Mouse (Mus musculus): ENCODE measurements at regions not wholly inside any gene's neighbourhood (a gene's known extent, or its start where the extent isn't known, plus 50 kb on each side); places are given as distances from the start of the nearest gene placed in this dataset.

DNA sequence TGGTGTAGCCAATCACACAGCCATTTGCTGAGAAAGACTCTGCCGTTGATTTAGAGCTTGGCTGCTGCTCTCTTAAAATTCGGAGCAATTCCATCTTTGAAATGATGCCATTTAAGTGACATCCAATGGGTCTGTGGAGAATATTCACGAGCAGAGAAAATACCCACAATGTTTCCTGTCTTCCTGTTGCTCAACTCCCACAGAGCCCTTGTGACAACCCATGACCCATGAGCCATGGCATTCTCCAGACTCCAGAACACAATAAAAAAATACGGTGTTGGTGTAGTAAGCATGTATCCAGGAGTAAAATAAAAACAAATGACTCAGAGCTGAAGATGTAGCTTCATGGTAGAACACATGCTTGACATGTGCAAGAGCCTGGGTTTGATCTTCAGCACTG, 532.1 kb upstream of the 4930412O13Rik start:
- Histone ChIP-seq H3K36me3 (replicated peaks; ENCODE audit: control insufficient read depth, insufficient read depth, low read length) (no peaks in the 10 kb centered on the region), H3K27ac (ENCODE audit: low read depth) (no peak overlapping the region), H3K27me3 (ENCODE audit: control insufficient read depth, insufficient read depth, low read length) (no peaks in the 10 kb centered on the region), H3K9me3 (replicated peaks; ENCODE audit: control insufficient read depth, low read length) (no peaks in the 10 kb centered on the region), H3K4me3 (ENCODE audit: low read depth, low read length) (no peak overlapping the region), H3K9ac (replicated peaks; ENCODE audit: low read depth, low read length) (no peak overlapping the region), H3K4me1 (ENCODE audit: control insufficient read depth, insufficient read depth) (no peaks in the 10 kb centered on the region), H3K4me2 (ENCODE audit: low read depth, low read length) (no peak overlapping the region)
- 53% methylated on average over 4 of the region's 4 CpGs for WGBS
- ATAC-seq (ENCODE audit: insufficient read depth, low read depth) (no peak), DNase-seq (ENCODE audit: low spot score) (no peak)
- TF ChIP-seq CTCF (IDR thresholded peaks at IDR 0.05; ENCODE audit: low read depth) (no peak), EP300 (IDR thresholded peaks at IDR 0.05; ENCODE audit: low read depth) (no peak)

GRCm38 (mm10) chr2:9349994-9350393, 531.1 kb upstream of the 4930412O13Rik start:
- no peaks in the 10 kb centered on the region for H3K36me3 ChIP-seq (replicated peaks; ENCODE audit: control insufficient read depth, insufficient read depth, low read length)
- WGBS = 36% methylated on average over 1 of the region's 1 CpGs

DNA sequence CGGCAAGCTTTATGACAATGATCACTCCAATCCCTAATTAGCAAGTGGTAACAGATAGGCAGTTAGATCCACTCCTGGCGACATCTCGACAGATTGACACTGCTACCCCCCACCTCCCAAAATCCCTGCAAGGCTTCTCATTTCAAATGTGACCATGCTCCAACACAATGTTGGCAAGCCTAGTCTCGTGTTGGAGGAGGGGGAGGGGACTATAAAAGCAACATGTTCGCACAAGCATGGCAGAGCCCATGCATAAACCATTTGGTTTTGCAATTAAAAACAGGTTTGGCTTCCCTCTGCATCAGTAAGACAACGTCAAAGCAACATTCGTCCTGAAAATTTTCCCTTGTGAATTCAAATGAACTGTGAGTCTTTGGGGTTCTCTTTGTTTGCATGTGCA, 528.9 kb upstream of the 4930412O13Rik start:
- WGBS = 65% methylated on average over 7 of the region's 7 CpGs
- Histone ChIP-seq H3K36me3 (replicated peaks; ENCODE audit: control insufficient read depth, insufficient read depth, low read length) (no peaks in the 10 kb centered on the region), H3K27me3 (ENCODE audit: control insufficient read depth, insufficient read depth, low read length) (no peaks in the 10 kb centered on the region), H3K4me1 (ENCODE audit: control insufficient read depth, insufficient read depth) (no peaks in the 10 kb centered on the region), H3K9ac (replicated peaks; ENCODE audit: low read depth, low read length) (no peak overlapping the region), H3K9me3 (replicated peaks; ENCODE audit: control insufficient read depth, low read length) (no peaks in the 10 kb centered on the region), H3K27ac (ENCODE audit: low read depth) (no peak overlapping the region), H3K4me2 (ENCODE audit: low read depth, low read length) (no peak overlapping the region), H3K4me3 (ENCODE audit: low read depth, low read length) (no peak overlapping the region)
- ATAC-seq (ENCODE audit: insufficient read depth, low read depth) (no peak), DNase-seq (ENCODE audit: low spot score) (no peak)
- no peak for TF ChIP-seq EP300 (IDR thresholded peaks at IDR 0.05; ENCODE audit: low read depth)
- no peak for TF ChIP-seq CTCF (IDR thresholded peaks at IDR 0.05; ENCODE audit: low read depth)

More at GRCm38 (mm10) chr2:9349994-9350393, 531.1 kb upstream of the 4930412O13Rik start:
- no peak overlapping the region for H3K4me2 ChIP-seq (ENCODE audit: low read depth, low read length)
- no peaks in the 10 kb centered on the region for H3K9me3 ChIP-seq (replicated peaks; ENCODE audit: control insufficient read depth, low read length)
- no peak overlapping the region for H3K9ac ChIP-seq (replicated peaks; ENCODE audit: low read depth, low read length)
- no peak for ATAC-seq (ENCODE audit: insufficient read depth, low read depth)
- no peak for DNase-seq (ENCODE audit: low spot score)
- no peaks in the 10 kb centered on the region for H3K27me3 ChIP-seq (ENCODE audit: control insufficient read depth, insufficient read depth, low read length)
- H3K4me1 ChIP-seq (ENCODE audit: control insufficient read depth, insufficient read depth) = no peaks in the 10 kb centered on the region
- H3K27ac ChIP-seq (ENCODE audit: low read depth) = no peak overlapping the region
- H3K4me3 ChIP-seq (ENCODE audit: low read depth, low read length) = no peak overlapping the region
- TF ChIP-seq CTCF (IDR thresholded peaks at IDR 0.05; ENCODE audit: low read depth) = no peak
- TF ChIP-seq EP300 (IDR thresholded peaks at IDR 0.05; ENCODE audit: low read depth) = no peak

- ATAC-seq (ENCODE audit: insufficient read depth, low read depth) (no peak), DNase-seq (ENCODE audit: low spot score) (no peak)
- Histone ChIP-seq H3K4me2 (ENCODE audit: low read depth, low read length) (no peak overlapping the region), H3K4me3 (ENCODE audit: low read depth, low read length) (no peak overlapping the region), H3K4me1 (ENCODE audit: control insufficient read depth, insufficient read depth) (no peaks in the 10 kb centered on the region), H3K27me3 (ENCODE audit: control insufficient read depth, insufficient read depth, low read length) (no peaks in the 10 kb centered on the region), H3K36me3 (replicated peaks; ENCODE audit: control insufficient read depth, insufficient read depth, low read length) (no peaks in the 10 kb centered on the region), H3K9me3 (replicated peaks; ENCODE audit: control insufficient read depth, low read length) (no peaks in the 10 kb centered on the region), H3K27ac (ENCODE audit: low read depth) (no peak overlapping the region), H3K9ac (replicated peaks; ENCODE audit: low read depth, low read length) (no peak overlapping the region)
- TF ChIP-seq CTCF (IDR thresholded peaks at IDR 0.05; ENCODE audit: low read depth) = no peak
- no peak for TF ChIP-seq EP300 (IDR thresholded peaks at IDR 0.05; ENCODE audit: low read depth)
- 66% methylated on average over 4 of the region's 4 CpGs for whole genome bisulfite sequencing
Observed at GRCm38 (mm10) chr2:9360020-9360419, 521.0 kb upstream of the 4930412O13Rik start.

GRCm38 (mm10) chr2:9367801-9368584, 513.1 kb upstream of the 4930412O13Rik start:
- Histone ChIP-seq H3K27me3 (ENCODE audit: control insufficient read depth, insufficient read depth, low read length) (no peaks in the 10 kb centered on the region), H3K27ac (ENCODE audit: low read depth) (no peak overlapping the region), H3K9ac (replicated peaks; ENCODE audit: low read depth, low read length) (no peak overlapping the region), H3K9me3 (replicated peaks; ENCODE audit: control insufficient read depth, low read length) (no peaks in the 10 kb centered on the region), H3K4me3 (ENCODE audit: low read depth, low read length) (no peak overlapping the region), H3K36me3 (replicated peaks; ENCODE audit: control insufficient read depth, insufficient read depth, low read length) (no peaks in the 10 kb centered on the region), H3K4me1 (ENCODE audit: control insufficient read depth, insufficient read depth) (no peaks in the 10 kb centered on the region), H3K4me2 (ENCODE audit: low read depth, low read length) (no peak overlapping the region)
- ATAC-seq (ENCODE audit: insufficient read depth, low read depth) (no peak), DNase-seq (ENCODE audit: low spot score) (no peak)
- 80% methylated on average over 8 of the region's 8 CpGs for WGBS
- TF ChIP-seq EP300 (IDR thresholded peaks at IDR 0.05; ENCODE audit: low read depth) (no peak), CTCF (IDR thresholded peaks at IDR 0.05; ENCODE audit: low read depth) (no peak)

DNA sequence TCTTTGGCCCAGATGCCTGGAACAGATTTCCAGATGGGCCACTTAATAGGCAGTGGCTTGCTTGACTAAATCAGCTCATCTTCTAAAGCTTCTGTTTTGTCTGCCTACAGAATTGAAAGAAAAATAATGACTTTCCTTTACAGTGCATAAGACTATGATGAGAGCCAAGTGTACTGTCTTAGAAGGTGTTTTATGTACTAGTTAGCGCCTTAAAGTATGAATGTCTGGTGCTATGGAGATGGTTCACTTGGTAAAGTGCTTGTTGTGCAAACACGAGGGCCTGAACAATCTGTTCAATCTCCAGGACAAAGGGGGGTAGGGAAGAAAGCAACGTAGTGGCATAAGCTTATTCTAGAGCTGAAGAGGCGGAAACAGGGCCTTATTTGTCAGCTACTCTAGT, 511.5 kb upstream of the 4930412O13Rik start:
- Histone ChIP-seq H3K27me3 (ENCODE audit: control insufficient read depth, insufficient read depth, low read length) (no peaks in the 10 kb centered on the region), H3K36me3 (replicated peaks; ENCODE audit: control insufficient read depth, insufficient read depth, low read length) (no peaks in the 10 kb centered on the region), H3K9ac (replicated peaks; ENCODE audit: low read depth, low read length) (no peak overlapping the region), H3K4me3 (ENCODE audit: low read depth, low read length) (no peak overlapping the region), H3K9me3 (replicated peaks; ENCODE audit: control insufficient read depth, low read length) (no peaks in the 10 kb centered on the region), H3K4me1 (ENCODE audit: control insufficient read depth, insufficient read depth) (no peaks in the 10 kb centered on the region), H3K4me2 (ENCODE audit: low read depth, low read length) (no peak overlapping the region), H3K27ac (ENCODE audit: low read depth) (no peak overlapping the region)
- 77% methylated on average over 4 of the region's 4 CpGs for WGBS
- DNase-seq (ENCODE audit: low spot score) (no peak), ATAC-seq (ENCODE audit: insufficient read depth, low read depth) (no peak)
- TF ChIP-seq CTCF (IDR thresholded peaks at IDR 0.05; ENCODE audit: low read depth) = no peak
- TF ChIP-seq EP300 (IDR thresholded peaks at IDR 0.05; ENCODE audit: low read depth) = no peak
